Mouse (Mus musculus) lung, embryonic 16.5 days (tissue): ENCODE results near the gene Oxa1l. TPM values are rescaled to one million over a fixed set of nuclear protein-coding genes. Genes with fewer than 3 reads are reported as not detected.

ENCODE experiments used
- ATAC-seq: fragments of 200-750 bp; cut with Nextera tagmentation; 2 replicates; pipeline ENCODE4 v1.8.0; 2017; ENCODE audit warnings: low read depth, mild to moderate bottlenecking, moderate library complexity
- H3K27ac ChIP-seq: fragments of 300-500 bp; sonication (generic); 2 replicates; pipeline ENCODE4 v1.5.1; 2014; ENCODE audit warnings: mild to moderate bottlenecking, control low read depth, low read length
- H3K27me3 ChIP-seq: fragments of 300-500 bp; sonication (generic); 2 replicates; pipeline ENCODE4 v1.6.1; 2014; ENCODE audit warnings: low read depth, low read length, mixed read lengths; ENCODE audit not compliant: control insufficient read depth, insufficient read depth
- H3K36me3 ChIP-seq: fragments of 300-500 bp; sonication (generic); 2 replicates; pipeline ENCODE4 v1.6.1; 2014; ENCODE audit warnings: low read length; ENCODE audit not compliant: control insufficient read depth, insufficient read depth
- H3K4me1 ChIP-seq: fragments of 300-500 bp; sonication (generic); replicated peaks from 2 replicates; pipeline ENCODE4 v1.6.1; 2014; ENCODE audit warnings: low read length, mixed read lengths; ENCODE audit not compliant: control insufficient read depth, insufficient read depth
- H3K4me2 ChIP-seq: fragments of 300-500 bp; sonication (generic); 2 replicates; pipeline ENCODE4 v1.6.1; 2014; ENCODE audit warnings: low read depth, low read length, control low read depth
- H3K4me3 ChIP-seq: fragments of 300-500 bp; sonication (generic); 2 replicates; pipeline ENCODE4 v1.5.1; 2014; ENCODE audit warnings: mild to moderate bottlenecking, low read length, control low read depth
- H3K9ac ChIP-seq: fragments of 300-500 bp; sonication (generic); 2 replicates; pipeline ENCODE4 v1.6.1; 2014; ENCODE audit warnings: low read length, control low read depth
- H3K9me3 ChIP-seq: fragments of 300-500 bp; sonication (generic); 2 replicates; pipeline ENCODE4 v1.6.1; 2016; ENCODE audit warnings: low read length; ENCODE audit not compliant: control insufficient read depth
- WGBS: fragments of 180-500 bp; shearing (Covaris S2); extraction: QIAGEN DNeasy Blood & Tissue Kit; methylation state at CpG from one replicate; pipeline ENCODE4 v1.1.7; 2014; 5-methylcytosine and 5-hydroxymethylcytosine counted together
- polyA plus RNA-seq: library from polyadenylated mRNA; unstranded; fragments of >200 nt; fragmentation: Nextera tagmentation; extraction: Ambion mirVana; gene quantifications from 2 replicates; pipeline ENCODE4 v1.2.1, GENCODE M21; 2015

The Oxa1l gene
- polyA plus RNA-seq, 1 experiment from 2014 or later: 40.3 TPM

GRCm38 (mm10) chr14:54381816-54382215 is 21.2 kb downstream of the Oxa1l start:
- Histone ChIP-seq H3K4me3 (no peak overlapping the region), H3K27me3 (no peaks in the 10 kb centered on the region), H3K9me3 (no peaks in the 10 kb centered on the region), H3K9ac (no peak overlapping the region), H3K27ac (no peak overlapping the region), H3K4me1 (peaks cover 11% of the 10 kb centered on the region; the same call in 1 of the 2 replicates), H3K4me2 (no peak overlapping the region), H3K36me3 (no peaks in the 10 kb centered on the region)
- 52% methylated on average over 10 of the region's 10 CpGs for WGBS
- no peak for ATAC-seq

GRCm38 (mm10) chr14:54382641-54383040 is 22.0 kb downstream of the Oxa1l start:
- WGBS: 84% methylated on average over 9 of the region's 9 CpGs
- H3K9ac ChIP-seq: no peak overlapping the region
- H3K4me2 ChIP-seq: no peak overlapping the region
- no peak for ATAC-seq
- no peaks in the 10 kb centered on the region for H3K27me3 ChIP-seq
- no peaks in the 10 kb centered on the region for H3K9me3 ChIP-seq
- no peaks in the 10 kb centered on the region for H3K36me3 ChIP-seq
- peaks cover 11% of the 10 kb centered on the region; the same call in 1 of the 2 replicates for H3K4me1 ChIP-seq
- no peak overlapping the region for H3K4me3 ChIP-seq
- no peak overlapping the region for H3K27ac ChIP-seq

DNA sequence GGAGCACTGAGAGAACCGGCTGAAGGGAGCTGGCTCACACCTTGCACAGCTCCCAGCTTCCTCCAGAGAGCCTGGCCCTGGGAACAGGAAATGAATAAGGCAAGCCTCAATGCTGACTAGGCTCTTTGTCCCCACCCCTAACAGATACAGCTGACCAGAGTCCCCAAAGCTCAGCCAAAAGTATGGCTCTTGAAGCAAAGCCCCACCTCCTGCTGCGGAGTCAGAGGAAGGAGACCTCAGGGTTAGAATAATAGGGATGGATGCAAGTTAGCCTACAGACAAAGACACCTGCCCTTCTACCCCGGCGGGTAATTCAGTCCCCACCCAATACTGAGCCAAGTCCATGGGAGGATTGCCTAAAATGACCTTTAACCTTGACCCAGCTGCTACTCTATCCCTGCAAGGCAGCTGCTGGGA is 22.7 kb downstream of the Oxa1l start:
- Histone ChIP-seq H3K36me3 (no peaks in the 10 kb centered on the region), H3K4me3 (no peak overlapping the region), H3K9ac (no peak overlapping the region), H3K4me1 (peaks cover 11% of the 10 kb centered on the region; the same call in 1 of the 2 replicates), H3K27ac (no peak overlapping the region), H3K9me3 (no peaks in the 10 kb centered on the region), H3K27me3 (no peaks in the 10 kb centered on the region), H3K4me2 (no peak overlapping the region)
- 55% methylated on average over 4 of the region's 4 CpGs for WGBS
- peak; percentile 58; the same call in 1 of the 2 replicates for ATAC-seq

GRCm38 (mm10) chr14:54384396-54384795 is 23.8 kb downstream of the Oxa1l start:
- Histone ChIP-seq H3K9me3 (no peaks in the 10 kb centered on the region), H3K27ac (no peak overlapping the region), H3K4me2 (no peak overlapping the region), H3K27me3 (no peaks in the 10 kb centered on the region), H3K36me3 (no peaks in the 10 kb centered on the region), H3K4me3 (no peak overlapping the region), H3K4me1 (peaks cover 10% of the 10 kb centered on the region; the same call in 1 of the 2 replicates), H3K9ac (no peak overlapping the region)
- no peak for ATAC-seq
- 87% methylated on average over 8 of the region's 8 CpGs for WGBS

- Histone ChIP-seq H3K9ac (no peak overlapping the region), H3K27me3 (no peaks in the 10 kb centered on the region), H3K27ac (no peak overlapping the region), H3K4me3 (no peak overlapping the region), H3K4me2 (no peak overlapping the region), H3K9me3 (no peaks in the 10 kb centered on the region), H3K4me1 (0 out of 2 replicates have a peak, but pooled peaks cover 7% of the 10 kb centered on the region), H3K36me3 (no peaks in the 10 kb centered on the region)
- 78% methylated on average over 7 of the region's 7 CpGs for WGBS
- no peak for ATAC-seq
These were observed 25.5 kb downstream of the Oxa1l start for GRCm38 (mm10) chr14:54385968-54386618.

GRCm38 (mm10) chr14:54387546-54387945 is 26.9 kb downstream of the Oxa1l start:
- no peaks in the 10 kb centered on the region for H3K27me3 ChIP-seq
- no peaks in the 10 kb centered on the region for H3K36me3 ChIP-seq
- no peaks in the 10 kb centered on the region for H3K9me3 ChIP-seq
- H3K4me1 ChIP-seq: 0 out of 2 replicates have a peak, but pooled peaks cover 4% of the 10 kb centered on the region
- no peak overlapping the region for H3K9ac ChIP-seq
- no peak overlapping the region for H3K4me3 ChIP-seq
- ATAC-seq: peak; percentile 17; the same call in 1 of the 2 replicates
- H3K4me2 ChIP-seq: no peak overlapping the region
- H3K27ac ChIP-seq: no peak overlapping the region
- WGBS: 64% methylated on average over 6 of the region's 6 CpGs

- Histone ChIP-seq H3K27me3 (no peaks in the 10 kb centered on the region), H3K4me2 (no peak overlapping the region), H3K4me1 (no peaks in the 10 kb centered on the region), H3K36me3 (no peaks in the 10 kb centered on the region), H3K9me3 (no peaks in the 10 kb centered on the region), H3K27ac (no peak overlapping the region), H3K9ac (no peak overlapping the region), H3K4me3 (no peak overlapping the region)
- no peak for ATAC-seq
- 51% methylated on average over 6 of the region's 6 CpGs for WGBS
These were observed 30.2 kb downstream of the Oxa1l start for GRCm38 (mm10) chr14:54390843-54391242.

- H3K4me1 ChIP-seq: 0 out of 2 replicates have a peak, but pooled peaks cover 1% of the 10 kb centered on the region
- H3K4me2 ChIP-seq: no peak overlapping the region
- H3K27ac ChIP-seq: no peak overlapping the region
- no peaks in the 10 kb centered on the region for H3K36me3 ChIP-seq
- H3K9me3 ChIP-seq: no peaks in the 10 kb centered on the region
- H3K9ac ChIP-seq: no peak overlapping the region
- 68% methylated on average over 3 of the region's 3 CpGs for WGBS
- H3K27me3 ChIP-seq: no peaks in the 10 kb centered on the region
- ATAC-seq: no peak
- H3K4me3 ChIP-seq: no peak overlapping the region
These were observed 33.2 kb downstream of the Oxa1l start for GRCm38 (mm10) chr14:54393794-54394193.

DNA sequence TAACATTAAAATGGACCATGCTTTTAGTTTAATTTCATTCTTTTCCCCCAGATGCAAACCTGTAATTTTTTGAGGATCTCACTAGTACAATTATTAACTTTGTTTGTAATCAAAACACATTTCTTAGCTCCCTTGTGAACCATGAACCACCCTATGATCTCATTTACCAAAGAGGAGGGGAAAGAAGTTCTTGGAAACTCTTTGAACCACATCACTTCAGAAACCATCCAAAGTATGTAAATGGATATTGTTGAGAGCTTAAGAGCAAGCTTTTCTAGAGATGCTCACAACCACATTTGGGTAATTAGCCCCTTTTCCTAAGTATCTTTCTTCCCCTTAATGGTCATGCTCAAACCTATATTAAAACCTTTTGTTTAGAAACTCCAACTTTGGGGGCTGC is 33.7 kb downstream of the Oxa1l start:
- no peak for ATAC-seq
- H3K9ac ChIP-seq: no peak overlapping the region
- H3K36me3 ChIP-seq: no peaks in the 10 kb centered on the region

More for the DNA sequence above, 33.7 kb downstream of the Oxa1l start:
- H3K4me1 ChIP-seq: peaks cover 6% of the 10 kb centered on the region; the same call in 1 of the 2 replicates
- no peak overlapping the region for H3K4me2 ChIP-seq
- H3K27ac ChIP-seq: no peak overlapping the region
- H3K9me3 ChIP-seq: no peaks in the 10 kb centered on the region
- H3K27me3 ChIP-seq: no peaks in the 10 kb centered on the region
- H3K4me3 ChIP-seq: no peak overlapping the region
